Mouse (Mus musculus) yolk sac, embryonic 10.5 days (tissue): ENCODE data around the gene Gm765.

Experiments
- DNase-seq: peaks from one replicate; pipeline ENCODE4 v3.0.0-alpha.2; 2017; ENCODE audit warnings: low spot score

The Gm765 gene

DNA sequence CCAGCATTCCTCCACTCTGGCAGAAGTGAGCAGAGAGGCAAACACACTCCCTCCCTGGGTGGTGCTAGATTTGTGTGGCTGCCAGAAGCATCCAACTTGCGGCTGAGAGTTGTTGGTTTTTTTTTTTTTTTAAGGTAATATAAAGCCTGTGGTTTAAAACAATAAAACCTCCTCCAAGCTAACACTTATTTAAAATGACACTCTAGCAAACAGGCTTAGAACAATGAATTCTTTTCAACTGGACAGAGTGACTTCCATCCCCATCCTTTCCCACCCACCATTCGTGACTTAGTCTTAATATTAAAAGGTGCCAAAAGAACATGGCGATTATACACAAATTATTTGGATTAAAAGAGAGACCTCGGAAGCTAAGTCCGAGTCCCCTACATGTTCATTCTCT lies at the start of gene Gm765:
Gene Gm765, minus strand, starts transcription at position 101 of the 400 bp plus-strand sequence.
- no peak for DNase-seq

DNA sequence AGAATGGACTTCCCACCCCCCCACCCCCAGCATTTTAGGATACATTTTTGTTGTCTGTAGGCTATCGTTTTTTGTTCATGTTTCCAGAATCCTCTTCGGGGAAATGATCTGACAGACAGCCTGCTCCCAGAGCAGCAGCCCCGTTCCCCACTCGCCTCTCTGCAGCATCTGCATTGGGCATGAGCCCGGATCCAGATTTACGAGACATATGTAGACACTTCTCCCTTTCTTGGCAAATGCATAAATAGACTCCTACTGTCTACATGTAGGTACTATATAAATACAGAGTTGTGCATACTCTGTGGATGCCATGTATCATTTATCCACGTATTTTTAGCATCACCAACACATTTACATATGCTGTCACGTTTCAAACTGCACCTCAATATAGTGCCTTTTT lies 42.9 kb upstream of the Gm765 start:
- DNase-seq: no peak

- no peak for DNase-seq
Measured at GRCm38 (mm10) chr6:98384431-98384830, 41.9 kb upstream of the Gm765 start.

DNA sequence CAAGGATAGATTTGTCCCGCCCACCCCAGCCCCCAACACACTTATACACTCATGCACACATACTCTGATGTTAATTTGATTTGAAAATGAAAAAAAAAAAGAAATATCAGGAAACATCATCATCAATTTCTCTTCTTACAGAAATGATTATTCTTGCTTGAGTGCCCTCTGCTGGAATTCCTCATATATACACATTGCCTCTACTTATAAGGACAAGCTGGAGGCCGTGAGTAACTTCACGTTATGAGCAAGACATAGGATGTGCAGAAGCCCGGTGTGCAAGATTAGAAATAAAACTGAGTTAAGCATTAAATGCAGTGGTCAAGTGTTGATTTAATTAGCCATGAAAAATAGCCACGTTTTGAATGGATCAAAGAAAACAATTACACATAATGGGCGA lies 40.9 kb upstream of the Gm765 start:
- DNase-seq: no peak

- no peak for DNase-seq
Measured at GRCm38 (mm10) chr6:98366199-98366598, 23.6 kb upstream of the Gm765 start.

DNA sequence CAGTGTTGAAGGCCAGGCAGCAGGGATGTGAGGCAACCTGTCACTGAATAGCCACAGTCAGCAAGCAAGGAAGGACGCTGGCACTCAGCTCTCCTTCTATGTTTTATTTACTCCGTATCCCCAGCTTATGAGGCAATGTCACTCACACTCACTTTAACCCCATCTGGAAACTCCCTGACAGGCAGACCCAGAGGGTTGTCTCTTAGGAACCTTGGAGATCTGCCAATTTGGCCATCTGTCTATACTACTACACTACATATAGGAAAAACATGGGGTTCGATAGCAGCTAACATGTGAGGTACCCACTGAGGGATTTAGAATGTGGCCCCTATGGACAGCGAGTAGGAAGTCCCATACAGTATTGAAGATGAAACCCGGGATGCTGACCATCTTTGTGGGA lies 12.7 kb upstream of the Gm765 start:
- DNase-seq: no peak

GRCm38 (mm10) chr6:98353285-98353684 lies 10.7 kb upstream of the Gm765 start:
- DNase-seq: no peak

DNA sequence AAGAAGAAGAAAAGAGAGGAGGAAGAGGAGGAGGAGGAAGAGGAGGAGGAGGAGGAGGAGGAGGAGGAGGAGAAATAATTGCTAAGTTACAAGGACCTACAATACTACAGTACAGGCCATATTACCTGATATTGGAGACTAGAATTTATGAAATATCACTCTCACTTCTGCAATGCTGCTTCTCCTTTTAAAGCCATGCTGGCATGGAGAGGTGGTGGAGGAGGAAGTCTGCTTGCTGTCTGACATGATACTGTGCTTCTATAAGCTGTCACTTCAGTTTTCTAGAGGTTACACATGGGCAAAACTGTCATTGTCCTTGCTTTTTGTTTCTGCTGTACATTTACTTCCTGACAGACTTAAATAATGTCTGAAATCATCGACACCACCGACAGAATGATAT lies 9.8 kb downstream of the Gm765 start:
- no peak for DNase-seq

- DNase-seq: no peak
Measured at GRCm38 (mm10) chr6:98311659-98312058, 30.9 kb downstream of the Gm765 start.

- DNase-seq: no peak
Measured at GRCm38 (mm10) chr6:98307647-98308046, 34.9 kb downstream of the Gm765 start.

- no peak for DNase-seq
Measured at GRCm38 (mm10) chr6:98307159-98307558, 35.4 kb downstream of the Gm765 start.

DNA sequence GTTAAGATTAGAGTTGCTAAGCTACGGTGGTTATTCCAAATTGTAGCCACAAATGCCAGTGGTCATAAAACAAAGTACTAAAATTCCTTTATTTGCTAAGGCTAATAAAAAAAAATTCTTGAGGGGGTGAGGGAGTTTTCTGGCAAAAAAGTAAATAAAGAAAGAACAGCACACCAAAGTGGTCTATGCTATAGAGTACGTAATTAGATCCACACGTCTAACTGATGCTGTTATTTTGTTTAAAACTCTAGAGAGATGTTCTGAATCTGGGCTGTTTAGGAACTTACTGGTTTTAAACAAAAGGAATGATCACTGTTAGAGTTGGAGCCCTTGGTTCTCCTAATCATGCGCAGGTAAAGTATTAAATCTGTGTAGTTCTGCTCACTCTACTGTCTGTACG lies 50.5 kb downstream of the Gm765 start:
- DNase-seq: no peak

DNA sequence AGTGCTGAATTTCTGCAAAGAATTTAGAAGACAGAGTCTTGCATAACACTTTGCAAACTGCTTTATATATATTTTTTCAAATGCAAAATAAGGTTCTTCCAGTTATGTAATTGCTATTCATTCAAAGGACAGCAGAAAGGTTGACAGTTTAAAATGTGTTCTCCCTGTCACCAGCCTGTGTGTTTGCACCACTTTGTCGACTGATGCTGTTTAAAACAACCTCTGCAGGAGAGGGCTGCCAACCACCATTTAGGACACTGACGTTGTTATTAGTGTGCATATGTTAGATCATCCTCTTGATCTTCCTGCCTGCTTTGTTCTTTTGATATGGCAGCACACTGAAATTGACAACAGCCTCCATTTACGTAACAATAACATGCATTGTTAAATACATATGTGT lies 54.2 kb downstream of the Gm765 start:
- no peak for DNase-seq

GRCm38 (mm10) chr6:98287521-98287920 lies 55.0 kb downstream of the Gm765 start:
- no peak for DNase-seq

GRCm38 (mm10) chr6:98285190-98285589 lies 57.4 kb downstream of the Gm765 start:
- DNase-seq: no peak

GRCm38 (mm10) chr6:98282791-98283190 lies 59.8 kb downstream of the Gm765 start:
- no peak for DNase-seq

DNA sequence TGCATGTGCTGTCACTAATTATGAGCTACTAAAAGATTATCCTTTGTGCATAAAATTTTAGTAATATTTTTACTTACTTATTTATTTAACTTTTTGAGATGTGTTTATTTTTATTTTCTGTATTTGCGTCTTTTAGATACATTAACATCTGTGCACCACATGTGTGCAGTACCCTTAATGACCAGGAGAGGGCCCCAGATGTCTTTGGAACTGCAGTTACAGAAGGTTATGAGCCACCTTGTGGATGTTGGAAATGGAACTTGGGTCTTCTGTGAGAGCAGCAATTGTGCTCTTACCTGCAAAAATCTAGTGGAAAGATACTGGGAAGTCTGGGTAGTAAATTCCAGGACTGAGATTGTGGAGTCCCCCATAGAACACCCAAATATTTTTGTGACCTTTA lies 71.0 kb downstream of the Gm765 start:
- DNase-seq: no peak

- no peak for DNase-seq
Measured at GRCm38 (mm10) chr6:98262961-98263360, 79.6 kb downstream of the Gm765 start.

DNA sequence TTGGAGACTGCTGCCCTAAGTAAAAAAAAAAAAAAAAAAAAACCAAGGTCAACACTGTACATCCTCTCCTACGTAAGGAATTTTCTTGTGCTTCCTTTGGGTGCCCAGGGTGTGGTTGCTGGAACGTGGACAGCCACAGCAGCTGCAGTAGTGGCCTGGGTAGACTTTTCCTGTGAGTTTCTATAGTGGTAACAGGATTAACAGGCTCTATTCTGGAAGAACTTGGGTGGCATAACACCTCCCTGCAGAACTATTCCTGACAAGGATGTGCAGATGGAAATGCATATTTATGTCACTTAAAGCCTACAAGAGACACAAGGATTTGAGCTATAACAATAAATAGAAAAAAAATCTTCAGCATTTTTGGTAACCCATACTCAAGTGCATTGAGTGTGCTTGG lies 83.5 kb downstream of the Gm765 start:
- DNase-seq: no peak

DNA sequence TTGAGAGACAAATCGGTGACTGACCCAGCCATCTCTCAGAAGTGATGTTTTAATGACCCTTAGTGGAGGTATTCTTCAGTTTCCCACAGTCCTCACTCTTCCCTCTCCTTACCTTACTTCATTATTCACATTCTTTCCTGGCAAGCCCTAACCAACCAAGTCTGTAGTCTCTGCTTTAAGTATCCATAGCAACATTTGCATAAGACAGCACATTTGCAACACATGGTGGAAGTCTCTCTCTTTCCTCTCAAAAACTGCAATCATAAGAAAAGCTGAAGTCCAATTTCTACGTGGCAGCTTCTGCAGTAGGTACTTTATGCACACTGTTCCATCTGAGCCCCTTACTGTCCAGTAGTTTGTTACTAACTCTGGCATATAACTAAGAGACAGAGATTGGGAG lies 96.1 kb downstream of the Gm765 start:
- no peak for DNase-seq

DNA sequence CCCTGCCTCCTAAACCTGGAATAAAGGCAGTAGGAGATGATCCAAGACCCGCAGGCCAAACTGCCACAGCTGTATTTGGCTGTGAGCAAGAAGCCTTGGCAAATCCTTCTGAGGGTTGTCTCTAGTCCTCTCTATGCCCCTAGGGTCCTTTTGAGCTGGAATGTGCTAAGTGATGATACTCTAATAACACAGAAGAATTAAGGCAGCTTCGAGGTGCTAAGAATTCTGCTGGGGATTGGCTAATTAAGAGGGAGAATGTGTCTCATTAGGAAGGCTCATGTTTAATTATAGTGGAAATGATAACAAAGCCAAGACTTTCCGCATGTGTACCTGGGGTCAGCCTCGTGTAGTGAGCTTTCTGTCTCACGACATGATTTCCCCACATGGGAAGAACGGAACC lies 99.4 kb downstream of the Gm765 start:
- no peak for DNase-seq

DNA sequence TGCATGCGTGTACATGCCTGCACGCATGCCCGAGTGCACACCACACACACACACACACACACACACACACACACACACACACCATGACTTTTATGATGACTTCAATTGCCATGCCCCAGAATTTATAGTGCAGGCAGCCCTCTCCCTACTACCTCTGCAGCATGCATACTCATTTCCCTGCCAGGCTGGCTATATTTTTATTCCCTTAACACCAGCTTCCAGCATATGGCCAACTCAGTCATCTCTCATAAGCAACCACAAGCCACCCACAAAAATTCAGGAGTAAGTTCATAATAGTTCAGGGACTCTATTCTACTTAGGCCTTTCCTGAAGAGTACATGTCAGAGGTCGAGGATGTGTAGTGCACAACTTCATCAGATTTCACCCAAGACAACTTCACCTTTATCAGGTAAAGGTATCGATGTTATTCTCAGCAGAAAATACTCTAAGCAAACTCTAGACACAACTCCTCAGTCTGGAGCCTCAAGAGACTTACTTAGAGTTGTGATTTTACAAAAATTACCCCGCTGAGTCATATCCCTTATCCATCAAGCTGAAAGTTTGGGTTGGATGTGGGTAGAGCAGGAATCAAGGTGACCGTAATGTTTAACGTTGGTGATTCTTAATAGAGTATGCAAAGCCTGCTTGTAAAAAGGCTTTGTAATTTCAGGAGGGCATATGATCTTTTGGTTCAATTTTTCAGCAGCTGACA lies 101.8 kb downstream of the Gm765 start:
- DNase-seq: no peak

GRCm38 (mm10) chr6:98234097-98234496 lies 108.5 kb downstream of the Gm765 start:
- DNase-seq: no peak

- no peak for DNase-seq
Measured at GRCm38 (mm10) chr6:98223923-98224322, 118.6 kb downstream of the Gm765 start.

DNA sequence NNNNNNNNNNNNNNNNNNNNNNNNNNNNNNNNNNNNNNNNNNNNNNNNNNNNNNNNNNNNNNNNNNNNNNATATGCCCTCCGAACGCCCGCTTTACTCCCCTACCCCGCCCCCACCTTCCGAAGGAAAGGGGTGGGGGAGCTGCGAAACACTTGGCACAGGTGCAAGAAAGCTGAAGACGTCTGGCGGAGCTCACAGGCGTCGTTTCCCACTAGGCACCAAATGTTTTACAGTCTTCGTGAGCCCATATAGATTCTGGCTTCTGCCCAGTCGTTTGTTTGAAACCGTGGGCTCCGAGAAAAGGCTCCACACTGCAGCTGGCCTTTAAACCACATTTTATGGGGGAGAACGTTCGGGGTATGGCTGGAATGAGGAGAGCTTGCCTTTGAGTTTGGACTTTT lies 120.6 kb downstream of the Gm765 start:
- no peak for DNase-seq
